In genomic region chr19:10924220-10924619, GRCm38 (mm10) we compare ENCODE assay signal across 28 mouse cellular contexts. TPM values are rescaled to one million over a fixed set of nuclear protein-coding genes. Genes with fewer than 3 reads are reported as not detected.
DNase-seq lines count a peak whose midpoint lies in the region; ATAC-seq and TF ChIP-seq lines count a peak whose summit lies in the region.
"Had no signal": no experiment of that assay in that cellular context is flagged by ENCODE, and none has a peak within 500 bp of the region (broad histone marks: within the 10 kb centered on the region; RNA-seq: fewer than 3 reads in every experiment).

No protein-coding gene starts in this region.

- ATAC-seq in kidney, embryonic 15.5 days (replicated peaks; ENCODE audit: low FRiP score): no peak
- ATAC-seq: activated CD4-positive, CD25-positive, alpha-beta regulatory T cell, adult 4 months; forebrain, embryonic 14.5 days; forebrain, postnatal 0 days; hindbrain, embryonic 16.5 days; intestine, embryonic 15.5 days had no signal

- H3K4me2 ChIP-seq in kidney, embryonic 15.5 days: no peak overlapping the region
- H3K4me2 ChIP-seq: heart, embryonic 11.5 days; hindbrain, embryonic 13.5 days; intestine, embryonic 15.5 days had no signal

- no peaks in the 10 kb centered on the region for H3K36me3 ChIP-seq in kidney, embryonic 15.5 days
- no peaks in the 10 kb centered on the region for H3K36me3 ChIP-seq in kidney, adult 2 months (ENCODE audit: control insufficient read depth, insufficient read depth, low read length)
- H3K36me3 ChIP-seq: hindbrain, embryonic 10.5 days; hindbrain, embryonic 13.5 days; intestine, embryonic 15.5 days had no signal

- H3K4me1 ChIP-seq in kidney, embryonic 15.5 days: peaks cover 22% of the 10 kb centered on the region
- H3K4me1 ChIP-seq in kidney, adult 2 months (ENCODE audit: control insufficient read depth, insufficient read depth, low read length): peaks cover 10% of the 10 kb centered on the region
- peaks cover 11% of the 10 kb centered on the region for H3K4me1 ChIP-seq in embryonic fibroblast, embryonic 13.5 days (ENCODE audit: control insufficient read depth, insufficient read depth, low read length)
- H3K4me1 ChIP-seq: hindbrain, embryonic 13.5 days; intestine, embryonic 15.5 days had no signal

- no peaks in the 10 kb centered on the region for H3K27me3 ChIP-seq in kidney, embryonic 15.5 days
- no peaks in the 10 kb centered on the region for H3K27me3 ChIP-seq in kidney, adult 2 months (replicated peaks; ENCODE audit: control insufficient read depth, insufficient read depth, low read length)
- H3K27me3 ChIP-seq: hindbrain, embryonic 13.5 days; intestine, embryonic 15.5 days had no signal

- DNase-seq in kidney, adult 2 months: no peak
- DNase-seq in 3T3-L1 (ENCODE audit: low read depth, low spot score) (peak; percentile 71), MN1 (ENCODE audit: low spot score) (peak; percentile 37)
- DNase-seq in heart, postnatal 4 days: no peak
- DNase-seq: adrenal gland, postnatal 10 days; cerebellum, adult 11 months; cerebellum, adult 2 months; cerebellum, postnatal 10 days; forebrain, postnatal 0 days; gastrocnemius, adult 2 months; gastrocnemius, postnatal 14 days; heart, adult 11 months had no signal

- no peak overlapping the region for H3K4me3 ChIP-seq in kidney, embryonic 15.5 days (replicated peaks)
- H3K4me3 ChIP-seq in kidney, adult 2 months (ENCODE audit: insufficient read depth, low read depth, low read length): no peak overlapping the region
- no peak overlapping the region for H3K4me3 ChIP-seq in embryonic fibroblast, embryonic 13.5 days (ENCODE audit: insufficient read depth, low read length)
- H3K4me3 ChIP-seq: gastrocnemius, adult 2 months; hindbrain, embryonic 10.5 days; hindbrain, embryonic 13.5 days; intestine, embryonic 15.5 days had no signal

- no peaks in the 10 kb centered on the region for H3K9me3 ChIP-seq in kidney, embryonic 15.5 days (replicated peaks)
- H3K9me3 ChIP-seq: hindbrain, embryonic 10.5 days; hindbrain, embryonic 13.5 days; intestine, embryonic 15.5 days had no signal

- H3K27ac ChIP-seq in kidney, embryonic 15.5 days: peak overlapping the region; percentile 22; the same call in 1 of the 2 replicates
- no peak overlapping the region for H3K27ac ChIP-seq in kidney, adult 2 months (ENCODE audit: insufficient read depth, low read depth, low read length)
- H3K27ac ChIP-seq in embryonic fibroblast, embryonic 13.5 days (ENCODE audit: insufficient read depth, low read length): peak overlapping the region; percentile 55
- H3K27ac ChIP-seq: gastrocnemius, adult 2 months; hindbrain, embryonic 10.5 days; hindbrain, embryonic 13.5 days; intestine, embryonic 15.5 days had no signal

- no peak for TF ChIP-seq POLR2A in kidney, adult 2 months (IDR thresholded peaks at IDR 0.05; ENCODE audit: low read depth, low read length)
- no peak for TF ChIP-seq POLR2A in embryonic fibroblast, embryonic 13.5 days (IDR thresholded peaks at IDR 0.05; ENCODE audit: low read depth, low read length)

- no peak for TF ChIP-seq CTCF in kidney, adult 2 months (conservative IDR thresholded peaks at IDR 0.05; ENCODE audit: insufficient read depth, insufficient read length, low read depth, low read length)
- TF ChIP-seq CTCF in embryonic fibroblast, embryonic 13.5 days (IDR thresholded peaks at IDR 0.05; ENCODE audit: borderline replicate concordance, insufficient read depth, low read length): no peak

- 25% methylated on average over 4 of the region's 4 CpGs for WGBS in kidney, embryonic 15.5 days
- WGBS in kidney, adult 2 months: 52% methylated on average over 4 of the region's 4 CpGs

- no peak overlapping the region for H3K9ac ChIP-seq in kidney, embryonic 15.5 days
- H3K9ac ChIP-seq: forebrain, postnatal 0 days; hindbrain, embryonic 13.5 days; intestine, embryonic 15.5 days had no signal

RNA-seq across cellular contexts. Expression of gene Zp1, which starts 3.8 kb away (rescaled TPM):
- polyA plus RNA-seq in kidney, embryonic 15.5 days (2015; fragmentation: Nextera tagmentation; extraction: Ambion mirVana): not detected in 2 replicates
- polyA plus RNA-seq in kidney, adult 2 months (2012; rRNA removed): 0.05 TPM in 1 of 2 replicates, not detected in the other
- not detected in 2 replicates for polyA plus RNA-seq in embryonic fibroblast, embryonic 13.5 days (2011; ENCODE audit: insufficient read length, low read depth, missing spikeins)
- not detected for total RNA-seq in heart, postnatal 4 days (2021)
- total RNA-seq: adrenal gland, postnatal 10 days; adrenal gland, postnatal 4 days; gastrocnemius, adult 2 months; heart, adult 8-10 months; heart, postnatal 25 days had no signal
- polyA plus RNA-seq: activated CD4-positive, CD25-positive, alpha-beta regulatory T cell, adult 4 months; cerebellum, adult 2 months; embryonic facial prominence, embryonic 11.5 days; embryonic facial prominence, embryonic 14.5 days; forebrain, embryonic 11.5 days; forebrain, embryonic 14.5 days; heart, embryonic 11.5 days; heart, embryonic 14.5 days; hindbrain, embryonic 13.5 days; intestine, embryonic 15.5 days had no signal

RNA-seq across cellular contexts. Expression of gene Ptgdr2, which starts 12.7 kb away (rescaled TPM):
- 0.08 and 0.09 TPM in 2 replicates for polyA plus RNA-seq in kidney, embryonic 15.5 days (2015; fragmentation: Nextera tagmentation; extraction: Ambion mirVana)
- polyA plus RNA-seq in kidney, adult 2 months (2012; rRNA removed): 0.05 TPM in 1 of 2 replicates, not detected in the other
- polyA plus RNA-seq in embryonic fibroblast, embryonic 13.5 days (2011; ENCODE audit: insufficient read length, low read depth, missing spikeins): not detected in 2 replicates
- under 1 TPM; 0.09 to 0.12 TPM for total RNA-seq in heart, postnatal 4 days (2021)
- total RNA-seq: adrenal gland, postnatal 10 days; gastrocnemius, adult 2 months had no signal
- polyA plus RNA-seq: activated CD4-positive, CD25-positive, alpha-beta regulatory T cell, adult 4 months; embryonic facial prominence, embryonic 11.5 days; hindbrain, embryonic 10.5 days had no signal

RNA-seq across cellular contexts. Expression of gene Ccdc86, which starts 24.8 kb away (rescaled TPM):
- polyA plus RNA-seq in kidney, embryonic 15.5 days (2015; fragmentation: Nextera tagmentation; extraction: Ambion mirVana): 33.1 and 33.4 TPM in 2 replicates
- 3.9 TPM in 2 replicates for polyA plus RNA-seq in kidney, adult 2 months (2012; rRNA removed)
- polyA plus RNA-seq in embryonic fibroblast, embryonic 13.5 days (2011; ENCODE audit: insufficient read length, low read depth, missing spikeins): 12.3 and 13.1 TPM in 2 replicates
- total RNA-seq in heart, postnatal 4 days (2021): 10 to 100 TPM; 10.6 to 11.3 TPM

RNA-seq across cellular contexts. Expression of gene Prpf19, which starts 29.2 kb away (rescaled TPM):
- 48.1 and 49.4 TPM in 2 replicates for polyA plus RNA-seq in kidney, embryonic 15.5 days (2015; fragmentation: Nextera tagmentation; extraction: Ambion mirVana)
- 175 and 188 TPM in 2 replicates for polyA plus RNA-seq in kidney, adult 2 months (2012; rRNA removed)
- polyA plus RNA-seq in embryonic fibroblast, embryonic 13.5 days (2011; ENCODE audit: insufficient read length, low read depth, missing spikeins): 115 TPM in 2 replicates
- total RNA-seq in heart, postnatal 4 days (2021): 100 to 1,000 TPM; 214 to 232 TPM

RNA-seq across cellular contexts. Expression of gene Tmem109, which starts 42.4 kb away (rescaled TPM):
- 93.6 and 105 TPM in 2 replicates for polyA plus RNA-seq in kidney, embryonic 15.5 days (2015; fragmentation: Nextera tagmentation; extraction: Ambion mirVana)
- polyA plus RNA-seq in kidney, adult 2 months (2012; rRNA removed): 101 and 124 TPM in 2 replicates
- polyA plus RNA-seq in embryonic fibroblast, embryonic 13.5 days (2011; ENCODE audit: insufficient read length, low read depth, missing spikeins): 50.6 and 59.9 TPM in 2 replicates
- 100 to 1,000 TPM; 100 to 104 TPM for total RNA-seq in heart, postnatal 4 days (2021)

Comparison
In these comparisons a context has a peak if more than half of its experiments do, and no peak if none do; other contexts are left out.
1. DNase-seq: peak in 3T3-L1 (single experiment) and MN1 (single experiment); none in kidney, adult 2 months (single experiment) and heart, postnatal 4 days (single experiment).